Mouse (Mus musculus): ENCODE data around the gene Tenm3. TPM values are rescaled to one million over a fixed set of nuclear protein-coding genes. Genes with fewer than 3 reads are reported as not detected.

The Tenm3 gene
- polyA plus RNA-seq, 1 experiment = 19.1 TPM

- TF ChIP-seq POLR2A (IDR thresholded peaks at IDR 0.05; ENCODE audit: extremely low read depth, insufficient read depth, low read length) (no peak), CTCF (IDR thresholded peaks at IDR 0.05; ENCODE audit: extremely low read depth, insufficient read depth, low read length) (no peak)
- Histone ChIP-seq H3K4me1 (ENCODE audit: control insufficient read depth, insufficient read depth, low read length) (no peaks in the 10 kb centered on the region), H3K27ac (ENCODE audit: insufficient read depth, low read length) (no peak overlapping the region), H3K4me3 (ENCODE audit: insufficient read depth, low read length) (no peak overlapping the region)
Observed at GRCm38 (mm10) chr8:48754959-48755358, 88.8 kb downstream of the Tenm3 start.

DNA sequence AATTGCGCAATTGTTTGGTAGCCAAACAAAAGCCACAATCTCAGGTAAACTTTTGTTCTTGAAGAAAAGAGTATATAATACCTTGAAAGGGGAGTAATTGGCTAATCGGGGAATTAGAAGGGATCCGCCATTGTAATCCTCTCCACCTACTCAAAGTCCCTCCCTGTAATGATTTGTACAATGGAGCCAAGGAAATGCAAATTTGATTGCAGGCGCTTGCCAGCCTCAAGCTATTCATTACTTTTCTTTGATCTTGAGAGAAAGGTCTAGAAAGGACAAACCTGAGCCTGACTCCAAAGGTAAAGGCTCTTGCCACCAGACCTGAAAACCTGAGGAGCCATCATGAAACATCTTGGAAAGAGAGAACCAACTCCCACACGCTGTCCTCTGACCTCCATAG is 91.8 kb downstream of the Tenm3 start:
- Histone ChIP-seq H3K27ac (ENCODE audit: insufficient read depth, low read length) (no peak overlapping the region), H3K4me3 (ENCODE audit: insufficient read depth, low read length) (no peak overlapping the region), H3K4me1 (ENCODE audit: control insufficient read depth, insufficient read depth, low read length) (no peaks in the 10 kb centered on the region)
- TF ChIP-seq POLR2A (IDR thresholded peaks at IDR 0.05; ENCODE audit: extremely low read depth, insufficient read depth, low read length) (no peak), CTCF (IDR thresholded peaks at IDR 0.05; ENCODE audit: extremely low read depth, insufficient read depth, low read length) (no peak)

DNA sequence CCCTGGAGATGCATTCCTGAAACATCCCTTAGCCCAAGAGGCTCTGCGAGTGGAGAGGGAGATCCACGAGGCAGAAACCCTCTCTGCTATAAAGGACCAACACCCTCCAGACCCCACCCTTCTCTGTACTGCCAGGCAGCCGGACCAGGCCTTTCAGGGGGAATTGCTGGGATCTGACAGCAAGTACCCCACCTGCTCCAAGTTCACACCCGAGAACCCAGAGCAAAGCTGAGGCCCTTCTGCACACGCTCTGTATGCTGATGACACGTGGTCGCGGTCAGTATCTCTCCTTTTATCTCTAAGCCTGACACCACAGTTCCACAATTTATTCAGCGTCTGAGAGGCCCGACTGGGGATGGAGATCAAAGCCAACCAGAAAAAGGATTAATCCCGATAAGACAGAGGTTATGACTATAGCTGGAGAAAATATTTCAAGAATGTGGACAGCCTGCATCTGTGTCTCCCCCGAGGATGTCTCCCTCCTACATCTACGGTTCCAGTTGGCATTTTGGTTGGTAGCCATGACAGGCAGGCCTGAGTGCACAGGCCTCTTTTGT is 95.2 kb downstream of the Tenm3 start:
- no peaks in the 10 kb centered on the region for H3K4me1 ChIP-seq (ENCODE audit: control insufficient read depth, insufficient read depth, low read length)
- TF ChIP-seq POLR2A (IDR thresholded peaks at IDR 0.05; ENCODE audit: extremely low read depth, insufficient read depth, low read length) (no peak), CTCF (IDR thresholded peaks at IDR 0.05; ENCODE audit: extremely low read depth, insufficient read depth, low read length) (no peak)
- no peak overlapping the region for H3K27ac ChIP-seq (ENCODE audit: insufficient read depth, low read length)
- no peak overlapping the region for H3K4me3 ChIP-seq (ENCODE audit: insufficient read depth, low read length)

GRCm38 (mm10) chr8:48743912-48744311 is 99.8 kb downstream of the Tenm3 start:
- H3K27ac ChIP-seq (ENCODE audit: insufficient read depth, low read length) = no peak overlapping the region
- H3K4me3 ChIP-seq (ENCODE audit: insufficient read depth, low read length) = no peak overlapping the region
- no peaks in the 10 kb centered on the region for H3K4me1 ChIP-seq (ENCODE audit: control insufficient read depth, insufficient read depth, low read length)
- no peak for TF ChIP-seq POLR2A (IDR thresholded peaks at IDR 0.05; ENCODE audit: extremely low read depth, insufficient read depth, low read length)
- TF ChIP-seq CTCF (IDR thresholded peaks at IDR 0.05; ENCODE audit: extremely low read depth, insufficient read depth, low read length) = no peak

DNA sequence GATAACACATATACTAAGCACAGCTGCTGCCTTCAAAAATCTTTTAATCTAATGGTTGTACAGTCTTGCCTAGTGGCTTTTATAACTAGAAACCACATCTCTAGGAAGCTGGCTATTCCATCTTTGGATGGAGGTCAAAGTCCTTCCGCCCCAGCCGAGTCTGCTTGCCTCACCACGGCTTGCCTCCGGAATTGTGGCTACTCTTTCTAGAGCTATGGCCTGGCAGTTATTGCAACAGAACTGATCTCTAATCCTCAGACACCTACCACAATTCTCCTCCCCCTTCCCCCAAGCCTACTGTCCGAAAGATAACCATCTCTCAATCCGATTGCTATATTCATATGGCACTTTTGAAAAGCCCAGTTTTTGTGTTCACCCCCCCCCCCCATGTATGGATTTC is 101.0 kb downstream of the Tenm3 start:
- Histone ChIP-seq H3K4me1 (ENCODE audit: control insufficient read depth, insufficient read depth, low read length) (no peaks in the 10 kb centered on the region), H3K4me3 (ENCODE audit: insufficient read depth, low read length) (no peak overlapping the region), H3K27ac (ENCODE audit: insufficient read depth, low read length) (no peak overlapping the region)
- TF ChIP-seq POLR2A (IDR thresholded peaks at IDR 0.05; ENCODE audit: extremely low read depth, insufficient read depth, low read length) = no peak
- no peak for TF ChIP-seq CTCF (IDR thresholded peaks at IDR 0.05; ENCODE audit: extremely low read depth, insufficient read depth, low read length)

- TF ChIP-seq CTCF (IDR thresholded peaks at IDR 0.05; ENCODE audit: extremely low read depth, insufficient read depth, low read length) (no peak), POLR2A (IDR thresholded peaks at IDR 0.05; ENCODE audit: extremely low read depth, insufficient read depth, low read length) (no peak)
- Histone ChIP-seq H3K4me3 (ENCODE audit: insufficient read depth, low read length) (peak overlapping the region; percentile 35; the same call in 1 of the 2 replicates), H3K27ac (ENCODE audit: insufficient read depth, low read length) (no peak overlapping the region), H3K4me1 (ENCODE audit: control insufficient read depth, insufficient read depth, low read length) (no peaks in the 10 kb centered on the region)
Observed at GRCm38 (mm10) chr8:48740951-48741350, 102.8 kb downstream of the Tenm3 start.

GRCm38 (mm10) chr8:48740147-48740881 is 103.4 kb downstream of the Tenm3 start:
- H3K27ac ChIP-seq (ENCODE audit: insufficient read depth, low read length) = no peak overlapping the region
- no peaks in the 10 kb centered on the region for H3K4me1 ChIP-seq (ENCODE audit: control insufficient read depth, insufficient read depth, low read length)
- H3K4me3 ChIP-seq (ENCODE audit: insufficient read depth, low read length) = peak overlapping the region; percentile 35
- no peak for TF ChIP-seq POLR2A (IDR thresholded peaks at IDR 0.05; ENCODE audit: extremely low read depth, insufficient read depth, low read length)

DNA sequence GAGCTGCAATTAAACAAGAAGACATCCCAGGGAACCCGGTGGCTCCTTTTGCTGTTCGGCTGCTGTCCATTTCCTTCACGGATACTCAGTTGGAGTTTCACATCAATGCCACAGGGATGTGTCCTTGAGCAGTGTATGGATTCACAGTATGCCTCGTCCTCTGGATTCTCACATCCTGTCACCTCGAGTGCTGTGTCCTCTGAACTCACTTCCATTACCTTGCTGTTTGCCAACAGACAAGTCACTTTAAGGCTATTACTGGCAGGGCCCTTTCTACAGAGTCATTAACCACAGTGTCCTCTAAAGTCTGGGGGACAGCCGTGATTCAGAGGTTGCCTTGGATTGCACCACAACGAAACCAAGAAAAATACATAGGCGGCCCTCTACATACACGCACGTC is 110.0 kb downstream of the Tenm3 start:
- Histone ChIP-seq H3K4me1 (ENCODE audit: control insufficient read depth, insufficient read depth, low read length) (no peaks in the 10 kb centered on the region), H3K4me3 (ENCODE audit: insufficient read depth, low read length) (no peak overlapping the region), H3K27ac (ENCODE audit: insufficient read depth, low read length) (no peak overlapping the region)
- TF ChIP-seq POLR2A (IDR thresholded peaks at IDR 0.05; ENCODE audit: extremely low read depth, insufficient read depth, low read length) (no peak), CTCF (IDR thresholded peaks at IDR 0.05; ENCODE audit: extremely low read depth, insufficient read depth, low read length) (no peak)

GRCm38 (mm10) chr8:48733057-48733456 is 110.7 kb downstream of the Tenm3 start:
- Histone ChIP-seq H3K4me1 (ENCODE audit: control insufficient read depth, insufficient read depth, low read length) (no peaks in the 10 kb centered on the region), H3K27ac (ENCODE audit: insufficient read depth, low read length) (no peak overlapping the region), H3K4me3 (ENCODE audit: insufficient read depth, low read length) (no peak overlapping the region)
- TF ChIP-seq CTCF (IDR thresholded peaks at IDR 0.05; ENCODE audit: extremely low read depth, insufficient read depth, low read length) (no peak), POLR2A (IDR thresholded peaks at IDR 0.05; ENCODE audit: extremely low read depth, insufficient read depth, low read length) (no peak)

- Histone ChIP-seq H3K27ac (ENCODE audit: insufficient read depth, low read length) (no peak overlapping the region), H3K4me1 (ENCODE audit: control insufficient read depth, insufficient read depth, low read length) (no peaks in the 10 kb centered on the region)
- TF ChIP-seq POLR2A (IDR thresholded peaks at IDR 0.05; ENCODE audit: extremely low read depth, insufficient read depth, low read length) (no peak), CTCF (IDR thresholded peaks at IDR 0.05; ENCODE audit: extremely low read depth, insufficient read depth, low read length) (no peak)
Observed at GRCm38 (mm10) chr8:48730701-48731100, 113.0 kb downstream of the Tenm3 start.

More at GRCm38 (mm10) chr8:48730701-48731100, 113.0 kb downstream of the Tenm3 start:
- H3K4me3 ChIP-seq (ENCODE audit: insufficient read depth, low read length) = no peak overlapping the region
